Mouse (Mus musculus) lung, postnatal 25 days (tissue): ENCODE results near the gene Olfr1106.

Experiments
- DNase-seq: peaks from one replicate; pipeline ENCODE4 v3.0.0; 2022; ENCODE audit warnings: low spot score

Olfr1106 gene

GRCm38 (mm10) chr2:87052173-87052572, at the start of gene Olfr1106:
Gene Olfr1106, minus strand, starts transcription at chr2:87052273.
- no peak for DNase-seq

GRCm38 (mm10) chr2:87095908-87096307, 43.8 kb upstream of the Olfr1106 start, which contains the start of gene Olfr1109:
Gene Olfr1109, minus strand, starts transcription at chr2:87096008.
- no peak for DNase-seq

- no peak for DNase-seq
These were observed 23.6 kb upstream of the Olfr1106 start, which contains the start of gene Olfr1107 for GRCm38 (mm10) chr2:87075717-87076116. Gene Olfr1107, minus strand, starts transcription at chr2:87075817.

GRCm38 (mm10) chr2:87036431-87036830, 15.6 kb downstream of the Olfr1106 start, which contains the start of gene Olfr1105:
Gene Olfr1105, minus strand, starts transcription at chr2:87036531.
- DNase-seq, result no peak

GRCm38 (mm10) chr2:87026980-87027379, 25.1 kb downstream of the Olfr1106 start, which contains the start of gene Olfr1104:
Gene Olfr1104, minus strand, starts transcription at chr2:87027080.
- DNase-seq, result no peak

GRCm38 (mm10) chr2:86998098-86998497, 54.0 kb downstream of the Olfr1106 start, which contains the start of gene Olfr1102:
Gene Olfr1102, plus strand, starts transcription at chr2:86998398.
- DNase-seq, result no peak
